Mouse (Mus musculus): ENCODE measurements around the gene Nenf. TPM values are rescaled to one million over a fixed set of nuclear protein-coding genes. Genes with fewer than 3 reads are reported as not detected.

The Nenf gene
- polyA plus RNA-seq, 1 experiment from 2014 or later, result 95.3 TPM

- no peak overlapping the region for H3K4me2 ChIP-seq (replicated peaks)
- H3K36me3 ChIP-seq, result no peaks in the 10 kb centered on the region
- no peak for ATAC-seq (ENCODE audit: insufficient number of reproducible peaks, insufficient read depth, low FRiP score, low TSS enrichment)
- H3K27ac ChIP-seq, result no peak overlapping the region
- no peak overlapping the region for H3K4me3 ChIP-seq
- no peaks in the 10 kb centered on the region for H3K27me3 ChIP-seq
- no peak overlapping the region for H3K9ac ChIP-seq
- 69% methylated on average over 5 of the region's 5 CpGs for WGBS
- H3K9me3 ChIP-seq, result no peaks in the 10 kb centered on the region
- H3K4me1 ChIP-seq, result peaks cover 6% of the 10 kb centered on the region
These were observed 58.3 kb downstream of the Nenf start for GRCm38 (mm10) chr1:191259661-191260060.

DNA sequence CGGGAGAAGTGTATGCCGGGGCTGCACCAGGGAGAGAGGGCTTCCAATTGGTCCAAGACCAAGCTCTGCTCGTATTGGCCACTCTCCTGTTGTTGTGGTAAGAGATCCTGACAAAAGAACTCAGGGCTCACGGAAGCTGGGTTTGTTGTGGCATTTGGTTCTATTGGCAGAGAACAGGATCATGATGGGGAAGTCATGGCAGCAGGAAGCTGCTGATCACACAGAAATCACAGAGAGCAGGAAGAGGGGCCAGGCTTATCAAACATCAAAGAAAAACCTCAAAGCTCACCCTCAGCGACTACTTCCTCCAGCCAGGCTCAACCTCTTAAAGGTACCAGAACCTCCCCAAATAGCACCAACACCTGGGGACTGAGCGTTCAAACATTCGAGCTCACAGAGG is 58.9 kb downstream of the Nenf start:
- no peak for ATAC-seq (ENCODE audit: insufficient number of reproducible peaks, insufficient read depth, low FRiP score, low TSS enrichment)
- Histone ChIP-seq H3K4me2 (replicated peaks) (peak overlapping the region; percentile 7; the same call in 1 of the 2 replicates), H3K27ac (no peak overlapping the region), H3K4me1 (peaks cover 6% of the 10 kb centered on the region), H3K27me3 (no peaks in the 10 kb centered on the region), H3K4me3 (no peak overlapping the region), H3K9me3 (no peaks in the 10 kb centered on the region), H3K9ac (no peak overlapping the region), H3K36me3 (no peaks in the 10 kb centered on the region)
- WGBS, result 27% methylated on average over 7 of the region's 7 CpGs

GRCm38 (mm10) chr1:191258521-191258920 is 59.5 kb downstream of the Nenf start:
- Histone ChIP-seq H3K4me3 (no peak overlapping the region), H3K4me2 (replicated peaks) (no peak overlapping the region), H3K9ac (no peak overlapping the region), H3K4me1 (peaks cover 6% of the 10 kb centered on the region), H3K36me3 (no peaks in the 10 kb centered on the region), H3K27ac (0 out of 2 replicates have a peak overlapping the region, but pooled peaks have one; percentile 11), H3K27me3 (no peaks in the 10 kb centered on the region), H3K9me3 (no peaks in the 10 kb centered on the region)
- WGBS, result 58% methylated on average over 3 of the region's 3 CpGs
- no peak for ATAC-seq (ENCODE audit: insufficient number of reproducible peaks, insufficient read depth, low FRiP score, low TSS enrichment)

GRCm38 (mm10) chr1:191257981-191258380 is 60.0 kb downstream of the Nenf start:
- Histone ChIP-seq H3K36me3 (no peaks in the 10 kb centered on the region), H3K9ac (no peak overlapping the region), H3K4me2 (replicated peaks) (no peak overlapping the region), H3K4me3 (no peak overlapping the region), H3K27me3 (no peaks in the 10 kb centered on the region), H3K4me1 (peaks cover 6% of the 10 kb centered on the region), H3K9me3 (no peaks in the 10 kb centered on the region), H3K27ac (no peak overlapping the region)
- ATAC-seq (ENCODE audit: insufficient number of reproducible peaks, insufficient read depth, low FRiP score, low TSS enrichment), result no peak
- WGBS, result 57% methylated on average over 2 of the region's 2 CpGs

GRCm38 (mm10) chr1:191257351-191257771 is 60.6 kb downstream of the Nenf start:
- no peak overlapping the region for H3K4me3 ChIP-seq
- H3K27ac ChIP-seq, result no peak overlapping the region
- H3K36me3 ChIP-seq, result no peaks in the 10 kb centered on the region
- H3K9me3 ChIP-seq, result no peaks in the 10 kb centered on the region
- no peak overlapping the region for H3K9ac ChIP-seq
- no peak overlapping the region for H3K4me2 ChIP-seq (replicated peaks)
- H3K4me1 ChIP-seq, result peaks cover 6% of the 10 kb centered on the region
- WGBS, result 82% methylated on average over 3 of the region's 3 CpGs
- no peaks in the 10 kb centered on the region for H3K27me3 ChIP-seq
- ATAC-seq (ENCODE audit: insufficient number of reproducible peaks, insufficient read depth, low FRiP score, low TSS enrichment), result no peak

Other genes starting within 250 kb of the Nenf start
- gene Batf3, start 220.3 kb downstream of the Nenf start, polyA plus RNA-seq (2016; fragmentation: Nextera tagmentation; extraction: Ambion mirVana), result 10.8 and 11.5 TPM in 2 replicates
- gene Fam71a, start 153.4 kb downstream of the Nenf start, polyA plus RNA-seq (2016; fragmentation: Nextera tagmentation; extraction: Ambion mirVana), result not detected in 2 replicates
- gene Atf3, start 100.2 kb downstream of the Nenf start, polyA plus RNA-seq (2016; fragmentation: Nextera tagmentation; extraction: Ambion mirVana), result 2.3 and 2.8 TPM in 2 replicates
- gene Tmem206, start 7.7 kb upstream of the Nenf start, polyA plus RNA-seq (2016; fragmentation: Nextera tagmentation; extraction: Ambion mirVana), result 24.9 and 25.5 TPM in 2 replicates
- gene Ppp2r5a, start 85.1 kb upstream of the Nenf start, polyA plus RNA-seq (2016; fragmentation: Nextera tagmentation; extraction: Ambion mirVana), result 17.5 and 22.4 TPM in 2 replicates

Data from embryonic facial prominence, embryonic 12.5 days (tissue).